Mouse (Mus musculus): ENCODE data around the gene 2310057M21Rik.
"Not testable (repeated sequence)": the region's sequence is repeated elsewhere in the genome, so short reads cannot be mapped to it uniquely, and the experiment has no call there.

The 2310057M21Rik gene

DNA sequence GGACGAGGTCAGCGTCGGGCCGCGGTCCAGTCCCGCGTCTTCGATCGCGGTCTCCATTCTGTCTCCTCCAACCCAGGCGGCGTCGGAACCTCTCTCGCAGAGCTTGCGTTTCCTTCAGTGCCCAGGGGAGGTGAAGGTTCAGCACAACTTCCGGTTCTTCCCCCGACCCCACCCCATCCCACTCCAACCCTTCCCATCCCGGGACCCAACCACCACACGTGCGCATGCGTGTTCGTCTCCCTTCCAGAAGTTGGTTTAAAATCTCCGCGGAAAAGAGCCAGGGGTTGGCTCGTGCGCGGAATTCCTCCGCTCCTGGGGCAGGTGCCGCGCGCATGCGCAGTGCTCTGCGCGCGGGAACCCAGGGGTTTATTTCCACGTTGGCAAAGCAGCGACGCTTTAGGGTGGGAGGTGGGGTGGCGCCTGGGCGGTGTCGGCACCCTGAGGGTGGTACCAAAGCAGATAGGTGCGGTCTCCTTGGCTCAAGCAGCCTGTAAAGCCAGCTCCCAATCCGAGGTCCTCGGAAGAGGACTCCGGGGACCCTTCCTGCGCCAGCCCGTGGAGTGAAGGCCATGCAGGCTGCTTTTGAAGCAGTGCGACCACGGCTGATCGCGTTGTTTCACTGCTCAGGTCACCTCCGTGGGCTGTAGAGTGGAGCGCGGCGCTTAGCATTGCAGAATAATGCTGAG lies at the start of gene 2310057M21Rik:
Gene 2310057M21Rik (minus strand): TSS at position 145 of the 686 bp plus-strand sequence.
- DNase-seq (ENCODE audit: low spot score in 2 of 2) = peak; percentile 87 to 93

DNA sequence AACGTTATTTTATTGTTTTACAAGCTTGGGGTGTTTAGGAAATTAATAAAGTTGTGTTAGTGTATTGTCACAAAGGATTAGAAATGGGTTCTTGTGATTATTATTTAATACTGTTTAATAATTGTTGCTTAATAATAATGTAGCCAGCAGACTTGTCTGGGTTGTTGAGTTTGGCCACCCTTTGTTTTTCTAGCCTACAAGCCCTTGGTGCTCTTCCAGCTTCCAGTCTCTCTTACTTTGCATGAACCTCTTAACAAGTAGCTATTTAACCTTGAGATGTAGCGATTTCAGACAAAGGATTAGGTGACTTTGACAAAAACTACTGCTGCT lies 49.3 kb upstream of the 2310057M21Rik start:
- no peak for DNase-seq (ENCODE audit: low spot score in 2 of 2)

DNA sequence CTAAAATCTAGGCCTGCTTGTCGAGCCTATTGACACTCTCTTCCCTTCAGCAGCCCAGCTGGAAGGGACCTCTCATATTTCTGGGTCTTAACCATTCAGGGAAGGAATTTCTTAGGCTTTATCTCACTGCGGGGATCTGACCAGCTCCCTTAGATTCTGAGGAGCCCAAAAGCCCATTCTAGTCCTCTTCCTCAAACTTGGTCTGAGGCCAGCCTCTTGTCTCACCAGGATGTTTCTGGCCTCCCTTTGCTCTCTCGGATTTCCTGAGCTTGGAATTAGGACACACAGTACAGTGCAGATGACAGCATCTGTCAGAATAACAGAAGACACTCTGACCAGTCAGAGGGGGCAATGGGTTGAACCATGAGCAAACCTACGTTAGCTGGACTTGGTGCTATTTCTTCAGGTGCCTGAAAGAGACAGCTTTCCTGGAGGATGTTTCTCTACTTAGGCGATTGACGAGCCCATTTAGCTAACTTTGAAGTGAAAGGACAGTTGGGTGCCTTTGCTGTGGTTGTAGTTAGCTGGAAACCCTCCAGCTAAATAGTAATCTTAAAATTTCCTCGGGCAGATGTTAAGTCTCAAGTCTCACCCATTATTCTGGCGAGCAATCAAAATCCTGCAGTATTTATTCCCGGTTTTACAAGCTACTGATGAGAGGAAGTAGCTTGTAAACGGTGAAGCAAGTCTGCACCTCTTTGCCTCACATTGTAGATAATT lies 48.8 kb upstream of the 2310057M21Rik start:
- DNase-seq (ENCODE audit: low spot score in 2 of 2) = no peak

DNA sequence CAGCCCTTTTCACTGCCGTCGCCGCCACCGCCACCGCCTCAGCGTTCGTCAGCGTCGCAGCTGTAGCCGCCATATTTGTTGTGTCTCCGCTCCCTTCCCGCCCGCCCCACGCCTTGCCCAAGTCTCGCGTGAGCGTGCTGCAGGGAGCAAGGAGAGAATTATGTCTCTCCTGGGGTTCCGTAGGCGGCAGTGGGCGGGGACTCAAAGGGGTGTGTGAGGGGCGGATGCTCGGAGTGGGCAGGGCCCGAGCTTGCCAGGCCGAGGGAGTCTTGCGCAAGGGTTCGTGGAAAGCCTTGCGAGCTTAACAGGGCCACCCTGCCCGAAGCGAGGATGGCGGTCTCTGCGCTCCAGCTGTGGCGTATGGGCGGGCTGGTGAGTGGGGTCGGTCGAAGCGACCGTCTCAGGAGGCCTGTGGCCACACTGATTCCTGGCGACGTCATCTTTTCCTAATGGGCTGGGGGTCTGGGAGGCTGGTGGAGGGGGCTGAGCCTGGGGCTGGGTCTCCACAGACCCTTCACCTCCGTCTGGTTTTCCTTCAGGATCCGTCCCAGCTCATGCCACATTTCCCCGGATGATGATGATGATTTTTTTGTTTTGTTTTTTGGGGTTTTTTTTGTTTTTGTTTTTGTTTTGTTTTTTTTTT lies 48.0 kb upstream of the 2310057M21Rik start, which contains the start of the genes Ikzf5 and Acadsb:
Gene Ikzf5 (minus strand): TSS at position 106 of the 643 bp plus-strand sequence.
Gene Acadsb (plus strand): TSS at position 186 of the 643 bp plus-strand sequence.
- DNase-seq (ENCODE audit: low spot score in 2 of 2) = peak; percentile 96 to 98

DNA sequence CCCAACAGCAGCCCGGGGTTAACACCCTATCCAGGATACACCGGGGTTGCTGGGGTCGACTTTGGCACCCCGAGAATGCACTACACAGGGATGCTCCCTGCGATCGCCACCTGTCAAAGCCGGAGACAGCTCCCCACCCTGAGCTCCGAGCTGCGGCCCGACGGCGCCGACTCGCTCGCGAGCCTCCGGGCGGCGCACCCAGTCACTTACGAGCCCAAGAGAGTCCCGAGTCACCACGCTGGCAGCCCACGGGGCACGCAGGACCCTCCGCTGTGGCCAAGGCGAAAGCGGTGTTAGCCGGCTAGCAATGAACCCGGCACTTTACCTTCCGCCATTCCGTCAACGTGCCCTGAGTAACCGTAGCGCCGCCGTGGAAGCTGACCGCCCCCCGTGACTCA lies 47.4 kb upstream of the 2310057M21Rik start:
- DNase-seq (ENCODE audit: low spot score in 2 of 2) = no peak

DNA sequence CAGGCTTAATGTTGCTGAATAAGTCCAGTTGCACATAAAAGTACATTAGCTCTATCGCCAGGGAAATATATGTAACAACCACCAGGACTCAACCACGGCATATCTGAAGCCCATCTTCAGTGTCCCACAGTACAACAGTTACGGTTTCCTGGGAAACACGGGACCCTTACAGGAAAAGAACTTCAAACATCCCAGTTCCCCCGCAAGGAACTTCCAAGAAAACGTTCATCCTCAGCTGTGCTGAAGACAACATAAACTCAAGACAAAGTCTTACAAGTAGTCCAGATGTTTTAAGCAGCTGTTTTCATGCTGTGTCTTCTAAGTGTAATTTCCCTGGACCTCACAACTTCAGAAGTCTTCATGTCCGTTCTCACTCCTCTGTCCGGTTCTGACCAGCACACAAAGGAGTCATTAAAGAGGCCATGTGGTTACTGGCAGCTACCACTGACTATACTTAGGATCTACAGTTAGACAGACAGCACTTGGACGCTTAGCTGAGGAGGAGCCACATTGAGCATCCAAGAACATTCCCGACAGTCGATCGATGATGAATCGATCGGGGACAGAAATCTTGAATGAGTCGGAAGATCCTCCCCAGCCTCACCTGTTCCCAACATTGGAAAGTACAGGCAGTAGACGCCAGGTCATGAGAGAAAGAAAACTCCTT lies 46.9 kb upstream of the 2310057M21Rik start:
- no peak for DNase-seq (ENCODE audit: low spot score in 2 of 2)

DNA sequence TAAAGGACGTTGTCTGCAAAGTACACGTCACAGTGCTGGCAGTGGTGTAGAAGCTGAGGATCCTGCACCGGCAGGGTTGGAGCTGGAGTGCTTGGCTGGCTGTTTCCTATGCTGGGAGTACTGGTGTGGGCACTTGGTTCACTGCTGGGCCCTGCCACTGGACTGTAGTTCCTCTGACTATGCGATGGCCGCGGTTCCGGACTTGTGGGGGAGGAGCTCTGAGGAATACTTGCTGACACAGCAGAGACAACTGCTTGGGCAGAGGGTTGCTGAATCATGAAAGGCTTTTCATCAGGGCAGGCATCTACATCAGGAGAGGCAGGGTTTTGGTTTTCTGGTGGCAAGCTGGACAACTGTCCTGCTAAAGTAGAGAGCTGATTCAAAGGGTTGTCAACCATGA lies 29.2 kb upstream of the 2310057M21Rik start:
- not testable (repeated sequence) for DNase-seq (ENCODE audit: low spot score in 2 of 2)

DNA sequence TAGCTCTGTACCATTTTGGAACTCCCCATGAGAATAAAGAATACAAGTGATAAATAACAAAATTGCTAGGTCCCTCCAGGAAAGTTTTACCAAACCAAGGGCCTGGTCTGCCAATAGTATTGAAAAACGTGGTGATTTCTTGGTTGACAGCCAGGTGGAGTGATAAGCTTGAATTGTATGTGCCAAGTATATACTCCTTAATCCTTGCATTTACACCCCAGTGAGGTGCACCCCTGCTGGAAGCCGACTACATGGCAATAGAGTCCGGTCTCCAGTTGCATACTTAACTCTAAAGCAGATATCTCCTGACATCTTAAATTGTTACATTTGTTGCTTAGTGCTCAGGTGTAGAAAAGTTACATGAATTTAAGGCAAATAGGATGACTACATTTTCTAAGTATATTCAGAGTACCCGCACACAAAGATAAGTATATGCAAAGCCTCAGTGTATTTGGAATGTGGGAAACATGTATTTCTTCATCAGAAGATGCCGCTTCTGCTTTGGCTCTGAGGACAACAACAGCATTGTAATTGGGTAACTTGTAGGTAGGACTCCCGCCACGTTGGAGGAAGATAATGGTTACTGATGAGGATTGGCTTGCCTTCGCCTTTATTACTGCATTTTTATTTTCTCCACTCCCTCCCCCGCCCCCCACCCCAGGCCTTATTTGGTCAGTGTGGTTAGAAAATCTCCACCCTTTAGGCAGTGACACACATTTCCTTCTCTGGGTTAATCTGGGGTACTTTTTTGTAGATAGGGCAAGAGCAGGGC lies 9.5 kb upstream of the 2310057M21Rik start:
- DNase-seq (ENCODE audit: low spot score in 2 of 2) = no peak

DNA sequence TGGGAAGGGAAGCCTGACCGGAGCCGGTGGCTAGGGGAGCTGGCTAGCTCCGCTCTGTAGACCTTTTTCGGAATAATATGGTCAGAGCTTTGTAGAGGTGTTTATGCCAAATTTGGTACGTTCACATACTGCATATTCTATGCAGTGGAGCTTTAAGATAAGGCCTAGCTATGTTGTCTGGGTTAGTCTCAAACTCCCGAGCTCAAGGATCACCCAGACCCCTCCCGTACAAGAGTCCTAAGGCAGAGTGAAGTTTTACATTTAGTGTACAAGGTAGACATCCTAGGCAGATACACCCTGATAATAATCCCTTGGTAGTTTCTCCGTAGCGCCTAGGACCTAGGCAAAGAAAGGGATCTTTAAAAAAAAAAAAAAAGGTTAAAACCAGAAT lies 8.9 kb upstream of the 2310057M21Rik start:
- no peak for DNase-seq (ENCODE audit: low spot score in 2 of 2)

DNA sequence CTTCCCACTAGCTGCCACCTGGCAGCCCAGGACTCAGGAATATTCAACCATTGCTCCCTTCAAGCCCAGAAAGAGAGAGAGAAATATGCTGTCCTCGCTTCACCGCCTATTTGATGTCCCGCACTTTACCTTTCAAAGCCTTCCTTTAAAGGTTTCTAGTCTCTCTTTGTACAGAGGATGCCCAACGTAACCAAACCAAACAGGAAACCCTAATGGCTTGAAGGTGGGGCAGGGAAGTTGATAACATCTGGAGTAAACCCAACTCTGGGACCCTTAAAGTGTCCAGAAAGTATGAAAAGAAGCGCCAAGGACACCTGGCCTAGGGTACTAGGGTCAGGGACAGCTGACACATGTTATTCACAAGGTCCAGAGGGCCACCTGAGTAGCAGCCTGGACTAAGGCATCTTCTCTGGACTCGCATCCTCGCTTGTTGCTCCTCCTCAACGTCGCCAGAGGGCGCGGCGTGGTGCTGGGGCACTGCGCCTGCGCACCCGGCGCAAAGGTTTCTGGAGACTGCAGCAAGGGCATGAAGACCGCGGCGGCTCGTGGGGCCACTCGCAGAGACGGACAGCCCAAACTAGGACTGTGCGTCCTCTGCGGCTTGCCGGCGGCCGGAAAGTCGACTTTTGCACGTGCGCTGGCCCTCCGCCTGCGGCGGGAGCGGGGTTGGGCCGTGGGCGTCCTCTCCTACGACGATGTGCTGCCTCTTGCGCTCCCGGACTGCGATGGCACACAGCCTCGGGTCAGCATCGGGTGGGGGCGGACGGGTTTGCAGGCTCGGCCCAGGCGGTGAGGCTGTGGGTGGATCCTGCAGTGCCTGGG lies 8.3 kb upstream of the 2310057M21Rik start, which contains the start of gene Pstk:
Gene Pstk (plus strand): TSS at position 494 of the 822 bp plus-strand sequence.
- DNase-seq (ENCODE audit: low spot score in 2 of 2) = peak; percentile 82 to 84

DNA sequence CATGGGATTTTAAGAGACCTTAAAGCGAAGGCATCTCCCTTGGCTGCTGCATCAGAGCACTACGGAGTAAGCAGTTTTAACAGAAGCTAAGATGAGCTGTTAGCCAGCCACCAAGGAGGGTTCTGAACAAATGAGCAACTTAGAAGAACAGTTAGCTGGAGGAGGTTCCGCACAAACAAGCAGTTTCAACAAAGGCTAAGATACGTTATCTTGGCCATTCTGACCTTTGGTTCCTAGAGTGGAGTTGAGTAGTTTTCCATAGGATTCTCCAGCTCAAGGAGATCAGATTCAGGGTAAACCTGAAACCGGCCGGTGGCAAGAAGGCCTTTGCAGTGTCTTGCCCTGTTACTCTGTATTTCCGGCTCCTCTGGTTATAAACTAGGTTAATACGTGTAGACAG lies 1.6 kb upstream of the 2310057M21Rik start:
- DNase-seq (ENCODE audit: low spot score in 2 of 2) = no peak

DNA sequence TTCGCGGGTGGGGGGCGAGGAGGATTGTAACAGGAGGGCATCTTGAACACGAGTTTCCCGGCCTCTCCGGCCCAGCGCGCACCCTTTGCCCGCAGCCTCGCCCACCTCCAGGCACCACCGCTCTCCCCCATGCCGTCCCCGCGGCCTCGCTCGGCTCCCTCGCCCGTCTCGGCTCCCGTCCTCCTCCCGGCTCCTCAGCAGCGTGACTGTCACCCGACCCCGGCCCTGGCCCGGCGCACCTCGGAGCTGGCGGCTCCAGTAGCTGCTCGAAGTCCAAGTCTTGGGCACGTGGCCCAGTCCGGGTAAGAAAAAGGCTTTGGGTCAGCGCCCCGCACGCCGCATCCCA lies 317 bp downstream of the 2310057M21Rik start:
- no peak for DNase-seq (ENCODE audit: low spot score in 2 of 2)

DNA sequence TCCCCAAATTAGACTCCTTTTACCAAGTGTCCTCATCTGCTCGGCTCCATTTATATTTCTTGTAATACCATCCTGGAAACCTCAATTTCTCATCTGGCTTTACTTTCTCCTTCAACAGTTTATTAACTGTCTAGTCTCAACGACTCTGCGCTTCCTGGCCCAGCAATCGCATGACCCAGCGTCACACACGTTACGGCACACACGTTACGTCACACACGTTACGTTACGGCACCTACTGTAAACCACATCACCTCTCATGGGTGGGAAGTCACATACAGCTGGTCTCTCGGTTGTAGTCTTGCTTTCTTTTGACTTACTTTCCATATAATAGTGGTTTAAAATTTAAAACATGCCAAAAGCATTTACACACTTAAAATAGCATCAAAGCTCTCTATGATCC lies 6.5 kb downstream of the 2310057M21Rik start:
- DNase-seq (ENCODE audit: low spot score in 2 of 2) = no peak

DNA sequence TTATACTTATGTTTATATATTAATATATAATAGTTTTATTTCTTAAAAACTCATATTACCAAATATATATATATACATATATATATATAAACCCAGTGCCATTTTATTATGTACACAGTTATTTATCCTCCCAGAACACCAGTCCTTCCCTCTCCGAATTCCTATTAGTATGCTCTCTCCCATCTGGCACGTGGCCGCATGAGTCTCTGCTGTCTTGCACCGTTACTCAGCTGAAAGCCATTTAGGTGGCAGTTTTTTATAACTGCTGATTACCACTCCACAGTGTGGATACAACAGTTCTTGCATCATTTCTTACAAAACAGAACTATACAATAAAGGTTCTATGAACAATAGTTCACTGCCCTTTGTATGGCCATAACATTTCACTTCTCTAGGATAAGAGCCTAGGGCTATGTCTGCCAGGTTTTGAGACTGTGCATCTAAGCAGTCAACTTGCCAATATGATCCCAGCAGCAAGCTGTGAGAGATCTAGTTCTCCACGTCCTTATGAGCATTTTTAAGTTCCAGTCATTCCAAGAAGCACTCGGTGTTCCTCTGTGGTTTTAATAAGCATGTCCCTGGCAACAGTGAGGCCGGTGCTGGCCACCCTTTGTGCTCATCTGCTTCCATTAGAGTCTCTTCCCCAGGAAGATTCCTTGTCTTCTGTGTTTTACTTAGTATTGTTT lies 16.6 kb downstream of the 2310057M21Rik start:
- DNase-seq (ENCODE audit: low spot score in 2 of 2) = no peak

DNA sequence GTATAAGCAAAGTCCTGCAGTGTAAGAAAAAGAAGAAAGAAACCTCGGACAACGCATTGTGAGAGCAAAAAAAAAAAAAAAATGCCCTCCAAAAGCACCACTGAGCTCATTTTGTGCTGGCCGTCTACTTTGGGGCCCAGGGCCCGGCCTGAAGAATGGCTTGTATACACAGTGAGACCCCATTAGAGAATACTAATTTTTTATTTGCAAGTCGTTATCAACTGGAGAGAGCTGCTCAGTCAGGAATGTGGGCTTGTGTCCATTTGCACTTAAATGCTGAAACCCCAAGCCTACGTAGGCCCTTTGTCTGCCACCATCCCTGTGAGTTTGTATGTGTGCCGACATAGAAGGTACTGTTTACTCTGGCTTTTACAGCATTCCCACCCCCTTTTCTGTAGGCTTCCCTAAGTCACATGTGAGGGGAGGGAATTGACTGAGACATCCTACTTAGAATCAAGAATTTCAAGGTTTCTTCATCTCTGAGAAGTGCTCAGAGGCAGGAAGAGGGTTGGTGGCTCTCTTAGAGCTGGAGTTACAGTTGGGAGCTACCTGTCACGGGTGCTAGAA lies 25.0 kb downstream of the 2310057M21Rik start:
- DNase-seq (ENCODE audit: low spot score in 2 of 2) = no peak

DNA sequence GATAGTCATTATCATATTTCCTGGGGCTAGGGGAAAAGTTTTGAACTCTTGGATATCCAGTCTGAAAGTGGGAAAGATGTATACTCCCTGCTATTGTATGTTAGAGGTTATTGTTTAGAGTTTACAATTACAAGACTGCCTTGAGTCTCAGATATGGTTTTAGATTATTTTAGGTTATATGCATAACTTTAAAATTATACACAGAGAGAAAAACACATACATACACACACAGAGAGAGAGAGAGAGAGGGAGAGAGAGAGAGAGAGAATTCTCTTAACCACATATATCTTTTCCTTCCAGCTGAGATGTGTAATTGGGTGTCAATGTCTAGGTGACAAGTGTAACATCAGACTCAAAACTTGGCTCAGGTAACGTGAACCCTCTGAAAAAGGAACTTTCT lies 29.0 kb downstream of the 2310057M21Rik start, which contains the start of gene Fam24a:
Gene Fam24a (plus strand): TSS at position 301 of the 400 bp plus-strand sequence.
- DNase-seq (ENCODE audit: low spot score in 2 of 2) = no peak

DNA sequence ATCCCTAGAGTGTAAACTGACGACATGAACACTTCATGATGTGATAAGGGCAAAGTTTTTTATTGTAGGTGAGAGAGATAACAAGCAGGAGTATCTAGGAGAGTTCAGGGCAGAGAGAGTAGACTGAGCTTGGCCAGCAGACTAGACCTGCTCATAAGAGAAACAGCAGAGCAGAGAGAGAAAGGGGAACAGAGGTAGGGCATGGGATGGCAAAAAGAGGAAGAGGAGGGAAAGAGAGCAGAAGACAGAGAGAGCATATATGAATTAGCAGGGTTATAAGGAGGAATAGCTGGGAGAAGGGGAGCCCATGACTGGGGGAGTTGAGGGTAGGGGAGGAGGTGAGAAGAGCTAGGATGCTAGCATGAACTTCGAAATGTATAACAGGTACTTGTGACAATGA lies 30.9 kb downstream of the 2310057M21Rik start:
- DNase-seq (ENCODE audit: low spot score in 2 of 2) = no peak

DNA sequence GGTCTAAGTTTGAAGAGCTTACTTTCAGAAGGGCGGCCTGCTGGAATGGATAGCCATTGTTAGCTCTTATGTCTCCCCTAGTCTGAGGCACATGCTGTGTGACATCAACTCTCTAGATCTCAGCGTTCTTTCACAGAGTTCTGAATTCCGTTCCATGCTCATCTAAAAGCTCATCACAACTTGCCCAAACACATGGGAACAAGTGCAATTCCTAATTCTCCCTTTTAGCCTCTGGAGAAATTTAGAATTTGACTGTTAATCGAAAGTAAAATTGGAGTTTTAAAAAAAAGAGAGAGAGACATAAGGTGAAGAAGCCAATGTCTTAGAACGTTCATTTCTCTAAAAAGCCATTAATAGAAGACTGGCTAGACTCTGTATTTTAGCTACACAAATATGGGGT lies 33.1 kb downstream of the 2310057M21Rik start, which contains the start of gene Fam24b:
Gene Fam24b (minus strand): TSS at position 101 of the 400 bp plus-strand sequence.
- DNase-seq (ENCODE audit: low spot score in 2 of 2) = no peak

DNA sequence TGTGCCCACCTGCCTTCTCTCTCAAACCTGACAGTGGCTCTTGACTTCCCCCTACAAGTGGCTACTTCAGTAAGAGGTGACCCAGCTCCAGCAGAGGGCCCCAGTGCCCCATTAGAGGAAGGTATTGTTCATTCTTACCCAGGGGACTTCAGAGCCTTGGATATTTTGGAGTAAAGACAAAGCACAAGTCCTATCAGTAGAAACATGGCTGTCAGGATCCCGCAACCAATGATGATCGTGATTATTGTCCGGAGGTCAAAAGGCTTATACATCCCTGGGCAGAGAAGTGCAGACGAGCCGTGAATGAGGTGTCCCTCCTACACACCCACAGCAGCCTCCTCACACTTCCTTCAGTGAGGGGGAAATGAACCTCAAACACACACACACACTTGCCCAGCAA lies 35.5 kb downstream of the 2310057M21Rik start:
- DNase-seq (ENCODE audit: low spot score in 2 of 2) = no peak

Measured in right cerebral cortex, postnatal 36 days (tissue).